Mouse (Mus musculus): ENCODE results near the gene Eif6.

GRCm38 (mm10) chr2:155805231-155805924, 21.3 kb downstream of the Eif6 start:
- TF ChIP-seq POLR2A (IDR thresholded peaks at IDR 0.05; ENCODE audit: low read depth, low read length) (no peak), CTCF (IDR thresholded peaks at IDR 0.05; ENCODE audit: borderline replicate concordance, insufficient read depth, low read length) (no peak)

All from embryonic fibroblast, embryonic 13.5 days (primary cell).